35 mouse cellular contexts compared by ENCODE assay signal in the genomic region with DNA sequence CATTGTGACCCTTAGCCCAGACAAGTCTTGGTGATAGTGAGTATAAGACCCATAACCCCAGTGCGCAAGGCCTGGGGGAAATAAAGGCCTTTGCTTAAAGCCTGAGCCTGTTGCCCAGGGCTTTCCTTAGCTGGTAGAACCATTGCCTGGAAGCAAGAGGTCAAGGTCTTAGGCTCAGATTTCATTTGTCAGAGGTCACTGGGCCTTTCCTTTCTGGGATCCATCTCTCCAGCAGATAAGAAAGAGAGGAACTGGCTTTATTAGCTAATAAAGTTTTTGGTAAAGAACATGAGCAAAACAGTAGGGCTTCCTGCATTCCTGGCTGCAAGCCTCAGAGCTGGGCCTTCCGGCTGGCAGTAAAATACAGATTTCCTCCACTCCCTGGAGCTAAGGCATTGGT. TPM values are rescaled to one million over a fixed set of nuclear protein-coding genes. Genes with fewer than 3 reads are reported as not detected.
DNase-seq lines count a peak whose midpoint lies in the region; ATAC-seq and TF ChIP-seq lines count a peak whose summit lies in the region.
"Had no signal": no experiment of that assay in that cellular context is flagged by ENCODE, and none has a peak within 500 bp of the region (broad histone marks: within the 10 kb centered on the region; RNA-seq: fewer than 3 reads in every experiment).

No protein-coding gene starts in this region.

- H3K27ac ChIP-seq in heart, embryonic 12.5 days (ENCODE audit: poor library complexity, severe bottlenecking): no peak overlapping the region
- no peak overlapping the region for H3K27ac ChIP-seq in kidney, adult 2 months (ENCODE audit: insufficient read depth, low read depth, low read length)
- 0 out of 2 replicates have a peak overlapping the region, but pooled peaks have one; percentile 10 for H3K27ac ChIP-seq in liver, adult 2 months (replicated peaks; ENCODE audit: insufficient read depth, low read depth, low read length)
- no peak overlapping the region for H3K27ac ChIP-seq in liver, embryonic 11.5 days (ENCODE audit: low read depth, low read length)
- H3K27ac ChIP-seq in brown adipose tissue, adult 24 weeks (replicated peaks; ENCODE audit: low read depth, low read length): peak overlapping the region; percentile 14; the same call in 1 of the 2 replicates
- H3K27ac ChIP-seq: embryonic facial prominence, embryonic 12.5 days; embryonic facial prominence, embryonic 15.5 days; heart, embryonic 10.5 days; hindbrain, embryonic 14.5 days; hindbrain, postnatal 0 days had no signal

- peaks cover 46% of the 10 kb centered on the region for H3K27me3 ChIP-seq in heart, embryonic 12.5 days (replicated peaks)
- no peaks in the 10 kb centered on the region for H3K27me3 ChIP-seq in kidney, adult 2 months (replicated peaks; ENCODE audit: control insufficient read depth, insufficient read depth, low read length)
- H3K27me3 ChIP-seq in liver, adult 2 months (ENCODE audit: control insufficient read depth, insufficient read depth, low read length): no peaks in the 10 kb centered on the region
- peaks cover 39% of the 10 kb centered on the region for H3K27me3 ChIP-seq in liver, embryonic 11.5 days (replicated peaks; ENCODE audit: control insufficient read depth, insufficient read depth, low read length)

- no peak overlapping the region for H3K4me3 ChIP-seq in heart, embryonic 12.5 days
- H3K4me3 ChIP-seq in kidney, adult 2 months (ENCODE audit: insufficient read depth, low read depth, low read length): no peak overlapping the region
- H3K4me3 ChIP-seq in liver, adult 2 months (ENCODE audit: insufficient read depth, low read depth, low read length): no peak overlapping the region
- no peak overlapping the region for H3K4me3 ChIP-seq in liver, embryonic 11.5 days (ENCODE audit: low read depth, low read length)
- H3K4me3 ChIP-seq in brown adipose tissue, adult 24 weeks (ENCODE audit: insufficient read depth, low read depth, low read length): no peak overlapping the region
- H3K4me3 ChIP-seq: embryonic facial prominence, embryonic 12.5 days; embryonic facial prominence, embryonic 15.5 days; heart, embryonic 10.5 days had no signal

- no peak overlapping the region for H3K9ac ChIP-seq in heart, embryonic 12.5 days
- H3K9ac ChIP-seq in liver, adult 2 months (ENCODE audit: low read depth, low read length): no peak overlapping the region
- H3K9ac ChIP-seq in liver, embryonic 11.5 days (ENCODE audit: low read depth, low read length): no peak overlapping the region
- H3K9ac ChIP-seq: embryonic facial prominence, embryonic 12.5 days; embryonic facial prominence, embryonic 15.5 days; forebrain, postnatal 0 days; hindbrain, embryonic 14.5 days had no signal

- no peak for TF ChIP-seq POLR2A in kidney, adult 2 months (IDR thresholded peaks at IDR 0.05; ENCODE audit: low read depth, low read length)
- TF ChIP-seq POLR2A in liver, adult 2 months (IDR thresholded peaks at IDR 0.05; ENCODE audit: extremely low read depth, insufficient read depth, low read length): no peak

- DNase-seq in heart, adult 11 months: peak; percentile 91
- DNase-seq in kidney, adult 2 months: peak; percentile 20
- no peak for DNase-seq in kidney, postnatal 4 days
- DNase-seq in liver, adult 2 months (ENCODE audit: extremely low read depth, low read depth, low spot score): peak; percentile 60
- DNase-seq in liver, embryonic 11.5 days (ENCODE audit: low spot score): no peak
- DNase-seq: adrenal gland, postnatal 10 days; adrenal gland, postnatal 36 days; B cell, adult 2 months; cerebellum, adult 11 months; cerebellum, adult 2 months; cerebellum, adult 9-11 months; cerebellum, postnatal 25 days; forebrain, postnatal 0 days; gastrocnemius, postnatal 10 days; gastrocnemius, postnatal 36 days; heart, postnatal 4 days had no signal

- H3K4me1 ChIP-seq in heart, embryonic 12.5 days (replicated peaks): peaks cover 16% of the 10 kb centered on the region
- H3K4me1 ChIP-seq in kidney, adult 2 months (ENCODE audit: control insufficient read depth, insufficient read depth, low read length): peaks cover 5% of the 10 kb centered on the region; the same call in 1 of the 2 replicates
- H3K4me1 ChIP-seq in liver, adult 2 months (ENCODE audit: control insufficient read depth, insufficient read depth, low read length): peaks cover 7% of the 10 kb centered on the region
- H3K4me1 ChIP-seq in liver, embryonic 11.5 days (replicated peaks; ENCODE audit: control insufficient read depth, insufficient read depth, low read length): peaks cover 15% of the 10 kb centered on the region
- peaks cover 11% of the 10 kb centered on the region for H3K4me1 ChIP-seq in brown adipose tissue, adult 24 weeks (ENCODE audit: control insufficient read depth, insufficient read depth, insufficient read length, low read length)

- H3K79me2 ChIP-seq in liver, adult 2 months (ENCODE audit: control insufficient read depth, insufficient read depth, low read length): no peaks in the 10 kb centered on the region

- no peaks in the 10 kb centered on the region for H3K9me3 ChIP-seq in heart, embryonic 12.5 days (replicated peaks)
- H3K9me3 ChIP-seq in liver, embryonic 11.5 days (ENCODE audit: control insufficient read depth, low read length): no peaks in the 10 kb centered on the region
- H3K9me3 ChIP-seq: embryonic facial prominence, embryonic 12.5 days; embryonic facial prominence, embryonic 15.5 days; G1E; heart, embryonic 10.5 days had no signal

- TF ChIP-seq CTCF in kidney, adult 2 months (conservative IDR thresholded peaks at IDR 0.05; ENCODE audit: insufficient read depth, insufficient read length, low read depth, low read length): no peak
- TF ChIP-seq CTCF in liver, adult 2 months (IDR thresholded peaks at IDR 0.05; ENCODE audit: low read depth, low read length): no peak

- no peak for ATAC-seq in heart, embryonic 12.5 days (ENCODE audit: insufficient number of reproducible peaks, low FRiP score)
- ATAC-seq in liver, embryonic 11.5 days (replicated peaks; ENCODE audit: low FRiP score): no peak
- ATAC-seq: forebrain, embryonic 14.5 days; forebrain, postnatal 0 days; hindbrain, postnatal 0 days; inflammation-experienced regulatory T-cells, adult 6 months; Patski had no signal

- 83% methylated on average over 2 of the region's 2 CpGs for WGBS in heart, embryonic 12.5 days
- WGBS in kidney, adult 2 months: 84% methylated on average over 2 of the region's 2 CpGs
- 67% methylated on average over 2 of the region's 2 CpGs for WGBS in liver, adult 2 months
- 76% methylated on average over 2 of the region's 2 CpGs for WGBS in liver, embryonic 11.5 days

- no peak overlapping the region for H3K4me2 ChIP-seq in heart, embryonic 12.5 days
- no peak overlapping the region for H3K4me2 ChIP-seq in liver, embryonic 11.5 days
- H3K4me2 ChIP-seq: embryonic facial prominence, embryonic 12.5 days; embryonic facial prominence, embryonic 15.5 days; hindbrain, embryonic 14.5 days had no signal

- no peaks in the 10 kb centered on the region for H3K36me3 ChIP-seq in heart, embryonic 12.5 days
- no peaks in the 10 kb centered on the region for H3K36me3 ChIP-seq in kidney, adult 2 months (ENCODE audit: control insufficient read depth, insufficient read depth, low read length)
- no peaks in the 10 kb centered on the region for H3K36me3 ChIP-seq in liver, adult 2 months (ENCODE audit: control insufficient read depth, insufficient read depth, low read length)
- H3K36me3 ChIP-seq in liver, embryonic 11.5 days (ENCODE audit: control insufficient read depth, insufficient read depth, low read length): no peaks in the 10 kb centered on the region
- H3K36me3 ChIP-seq: embryonic facial prominence, embryonic 12.5 days; embryonic facial prominence, embryonic 15.5 days; G1E; heart, embryonic 10.5 days had no signal

RNA-seq across cellular contexts. Expression of gene Cyp1a1, which starts 6.4 kb away (rescaled TPM):
- not detected in 2 replicates for polyA plus RNA-seq in heart, embryonic 12.5 days (2016; fragmentation: Nextera tagmentation; extraction: Ambion mirVana)
- 0.97 and 1.0 TPM in 2 replicates for polyA plus RNA-seq in kidney, adult 2 months (2012; rRNA removed)
- total RNA-seq in liver, adult 2 months (2014; rRNA removed): 0.74 and 1.0 TPM in 2 replicates
- 1.0 TPM in 2 replicates for polyA plus RNA-seq in liver, adult 2 months (2012; rRNA removed)
- polyA plus RNA-seq in liver, embryonic 11.5 days (2014; fragmentation: Nextera tagmentation; extraction: Ambion mirVana): 0.66 and 0.92 TPM in 2 replicates
- 2.6 and 4.5 TPM in 2 replicates for polyA plus RNA-seq in brown adipose tissue, adult 24 weeks (2012; ENCODE audit: insufficient read depth, insufficient read length, missing spikeins)
- total RNA-seq: G1E; granulocyte monocyte progenitor cell, adult 5-6 weeks; heart, postnatal 4 days had no signal
- polyA plus RNA-seq: embryonic facial prominence, embryonic 12.5 days; forebrain, embryonic 11.5 days; forebrain, embryonic 14.5 days; G1E; heart, embryonic 10.5 days; heart, embryonic 14.5 days; hindbrain, embryonic 11.5 days; Patski had no signal

RNA-seq across cellular contexts. Expression of gene Cyp1a2, which starts 10.6 kb away (rescaled TPM):
- not detected in 2 replicates for polyA plus RNA-seq in heart, embryonic 12.5 days (2016; fragmentation: Nextera tagmentation; extraction: Ambion mirVana)
- polyA plus RNA-seq in kidney, adult 2 months (2012; rRNA removed): 0.07 TPM in 1 of 2 replicates, not detected in the other
- 495 and 621 TPM in 2 replicates for total RNA-seq in liver, adult 2 months (2014; rRNA removed)
- polyA plus RNA-seq in liver, adult 2 months (2012; rRNA removed): 954 and 976 TPM in 2 replicates
- polyA plus RNA-seq in liver, embryonic 11.5 days (2014; fragmentation: Nextera tagmentation; extraction: Ambion mirVana): not detected in 2 replicates
- not detected in 2 replicates for polyA plus RNA-seq in brown adipose tissue, adult 24 weeks (2012; ENCODE audit: insufficient read depth, insufficient read length, missing spikeins)
- total RNA-seq: CH12.LX; common myeloid progenitor, adult 5-6 weeks; forebrain, postnatal 0 days; G1E; gastrocnemius, postnatal 36 days; granulocyte monocyte progenitor cell, adult 5-6 weeks; heart, postnatal 4 days; hindbrain, postnatal 0 days had no signal
- polyA plus RNA-seq: cerebellum, adult 2 months; embryonic facial prominence, embryonic 12.5 days; embryonic facial prominence, embryonic 15.5 days; forebrain, embryonic 11.5 days; forebrain, embryonic 14.5 days; forebrain, postnatal 0 days; frontal cortex, adult 2 months; G1E; heart, embryonic 10.5 days; heart, embryonic 14.5 days; heart, postnatal 0 days; hindbrain, embryonic 11.5 days; hindbrain, embryonic 14.5 days; hindbrain, postnatal 0 days; inflammation-experienced regulatory T-cells, adult 6 months; Patski had no signal

RNA-seq across cellular contexts. Expression of gene Edc3, which starts 14.2 kb away (rescaled TPM):
- polyA plus RNA-seq in heart, embryonic 12.5 days (2016; fragmentation: Nextera tagmentation; extraction: Ambion mirVana): 21.2 and 21.3 TPM in 2 replicates
- 7.9 and 8.4 TPM in 2 replicates for polyA plus RNA-seq in kidney, adult 2 months (2012; rRNA removed)
- 5.7 and 6.4 TPM in 2 replicates for total RNA-seq in liver, adult 2 months (2014; rRNA removed)
- 6.6 TPM in 2 replicates for polyA plus RNA-seq in liver, adult 2 months (2012; rRNA removed)
- polyA plus RNA-seq in liver, embryonic 11.5 days (2014; fragmentation: Nextera tagmentation; extraction: Ambion mirVana): 22.2 and 23.5 TPM in 2 replicates
- 4.4 and 5.7 TPM in 2 replicates for polyA plus RNA-seq in brown adipose tissue, adult 24 weeks (2012; ENCODE audit: insufficient read depth, insufficient read length, missing spikeins)

RNA-seq across cellular contexts. Expression of gene Csk, which starts 40.7 kb away (rescaled TPM):
- 16.4 TPM in 2 replicates for polyA plus RNA-seq in heart, embryonic 12.5 days (2016; fragmentation: Nextera tagmentation; extraction: Ambion mirVana)
- 30.9 and 42.4 TPM in 2 replicates for polyA plus RNA-seq in kidney, adult 2 months (2012; rRNA removed)
- total RNA-seq in liver, adult 2 months (2014; rRNA removed): 18.3 and 32.8 TPM in 2 replicates
- 31.4 and 33.9 TPM in 2 replicates for polyA plus RNA-seq in liver, adult 2 months (2012; rRNA removed)
- polyA plus RNA-seq in liver, embryonic 11.5 days (2014; fragmentation: Nextera tagmentation; extraction: Ambion mirVana): 45.2 and 47.7 TPM in 2 replicates
- 16.3 and 16.8 TPM in 2 replicates for polyA plus RNA-seq in brown adipose tissue, adult 24 weeks (2012; ENCODE audit: insufficient read depth, insufficient read length, missing spikeins)

Comparison
In these comparisons a context has a peak if more than half of its experiments do, and no peak if none do; other contexts are left out.
1. DNase-seq: peak in heart, adult 11 months (single experiment), kidney, adult 2 months (single experiment) and liver, adult 2 months (single experiment); none in kidney, postnatal 4 days (0 of 2) and liver, embryonic 11.5 days (single experiment).
2. H3K27ac ChIP-seq: peak in liver, adult 2 months (single experiment) and brown adipose tissue, adult 24 weeks (single experiment); none in heart, embryonic 12.5 days (single experiment), kidney, adult 2 months (single experiment) and liver, embryonic 11.5 days (single experiment).
3. RNA of gene Cyp1a2, which starts 10.6 kb away (polyA plus RNA-seq): 954 to 976 TPM in liver, adult 2 months; not detected in brown adipose tissue, adult 24 weeks, 0.07 TPM in kidney, adult 2 months, not detected in heart, embryonic 12.5 days and not detected in liver, embryonic 11.5 days; every median in the first group is over 100 times any median in the second.